Mouse (Mus musculus): ENCODE data around the gene Rhoj. TPM values are rescaled to one million over a fixed set of nuclear protein-coding genes. Genes with fewer than 3 reads are reported as not detected.

Gene Rhoj
- polyA plus RNA-seq, 1 experiment from 2014 or later: 4.1 TPM

- WGBS (ENCODE audit: missing documents): 89% methylated on average over 5 of the region's 5 CpGs
- no peaks in the 10 kb centered on the region for H3K79me2 ChIP-seq (ENCODE audit: inconsistent target)
- H3K36me3 ChIP-seq (ENCODE audit: inconsistent target): no peaks in the 10 kb centered on the region
- H3K27ac ChIP-seq: no peak overlapping the region
- no peak overlapping the region for H3K4me3 ChIP-seq (ENCODE audit: inconsistent target)
These were observed 51.9 kb downstream of the Rhoj start for GRCm38 (mm10) chr12:75359921-75360482.

GRCm38 (mm10) chr12:75362456-75362855 lies 54.3 kb downstream of the Rhoj start:
- no peak overlapping the region for H3K4me3 ChIP-seq (ENCODE audit: inconsistent target)
- H3K79me2 ChIP-seq (ENCODE audit: inconsistent target): no peaks in the 10 kb centered on the region
- WGBS (ENCODE audit: missing documents): 95% methylated on average over 16 of the region's 16 CpGs
- H3K36me3 ChIP-seq (ENCODE audit: inconsistent target): no peaks in the 10 kb centered on the region
- no peak overlapping the region for H3K27ac ChIP-seq

DNA sequence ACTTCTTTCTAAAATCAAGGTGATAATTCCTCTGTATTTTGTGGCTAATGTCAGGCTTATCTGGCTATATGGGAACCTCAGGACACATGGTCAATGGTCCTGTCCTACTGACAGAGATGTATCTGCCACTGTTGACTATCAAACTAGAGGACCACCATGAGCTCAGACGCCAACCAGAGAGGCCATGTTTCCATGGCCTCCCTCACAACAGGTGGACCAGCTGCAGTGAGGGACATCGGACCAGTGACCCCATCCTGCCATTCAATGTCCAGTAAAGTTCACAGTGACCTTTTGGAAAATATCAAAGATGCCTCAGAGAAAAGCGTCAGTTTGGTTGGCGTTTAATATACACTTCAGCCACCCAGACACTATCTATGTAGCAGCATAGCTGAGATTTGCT lies 56.3 kb downstream of the Rhoj start:
- Histone ChIP-seq H3K27ac (no peak overlapping the region), H3K36me3 (ENCODE audit: inconsistent target) (no peaks in the 10 kb centered on the region), H3K79me2 (ENCODE audit: inconsistent target) (no peaks in the 10 kb centered on the region), H3K4me3 (ENCODE audit: inconsistent target) (no peak overlapping the region)
- WGBS (ENCODE audit: missing documents): 96% methylated on average over 4 of the region's 4 CpGs

DNA sequence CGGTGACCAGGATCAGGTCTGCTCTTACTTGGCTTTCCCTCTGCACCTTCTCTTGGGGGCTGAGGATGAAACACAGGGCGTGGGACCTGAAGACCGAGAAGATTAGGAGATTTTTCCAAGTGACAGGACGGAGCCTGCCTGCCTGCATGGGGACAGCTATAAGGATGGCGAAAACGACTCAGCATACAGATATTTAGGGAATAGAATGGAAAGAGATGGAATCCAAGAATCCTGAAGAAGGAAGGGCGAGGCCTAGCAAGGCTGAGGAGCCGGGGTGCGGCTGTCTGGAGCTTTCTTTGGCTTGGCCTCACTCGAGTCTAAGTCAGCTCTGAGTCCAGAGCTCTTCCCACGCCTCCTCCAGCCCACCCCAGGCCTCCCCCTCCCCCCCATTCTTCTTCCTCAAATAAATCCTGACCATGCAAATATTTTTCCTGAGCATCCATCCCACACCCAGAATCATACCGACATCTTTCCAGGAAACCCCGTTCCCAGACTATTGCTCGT lies 57.6 kb downstream of the Rhoj start:
- 95% methylated on average over 14 of the region's 14 CpGs for WGBS (ENCODE audit: missing documents)
- no peaks in the 10 kb centered on the region for H3K36me3 ChIP-seq (ENCODE audit: inconsistent target)
- no peak overlapping the region for H3K4me3 ChIP-seq (ENCODE audit: inconsistent target)
- no peak overlapping the region for H3K27ac ChIP-seq
- H3K79me2 ChIP-seq (ENCODE audit: inconsistent target): no peaks in the 10 kb centered on the region

- H3K36me3 ChIP-seq (ENCODE audit: inconsistent target): no peaks in the 10 kb centered on the region
- 96% methylated on average over 6 of the region's 6 CpGs for WGBS (ENCODE audit: missing documents)
- no peak overlapping the region for H3K4me3 ChIP-seq (ENCODE audit: inconsistent target)
- no peaks in the 10 kb centered on the region for H3K79me2 ChIP-seq (ENCODE audit: inconsistent target)
- H3K27ac ChIP-seq: no peak overlapping the region
These were observed 59.2 kb downstream of the Rhoj start for GRCm38 (mm10) chr12:75367371-75367770.

- Histone ChIP-seq H3K36me3 (ENCODE audit: inconsistent target) (no peaks in the 10 kb centered on the region), H3K27ac (no peak overlapping the region), H3K4me3 (ENCODE audit: inconsistent target) (no peak overlapping the region), H3K79me2 (ENCODE audit: inconsistent target) (no peaks in the 10 kb centered on the region)
- WGBS (ENCODE audit: missing documents): 93% methylated on average over 5 of the region's 5 CpGs
These were observed 60.4 kb downstream of the Rhoj start for GRCm38 (mm10) chr12:75368527-75368926.

DNA sequence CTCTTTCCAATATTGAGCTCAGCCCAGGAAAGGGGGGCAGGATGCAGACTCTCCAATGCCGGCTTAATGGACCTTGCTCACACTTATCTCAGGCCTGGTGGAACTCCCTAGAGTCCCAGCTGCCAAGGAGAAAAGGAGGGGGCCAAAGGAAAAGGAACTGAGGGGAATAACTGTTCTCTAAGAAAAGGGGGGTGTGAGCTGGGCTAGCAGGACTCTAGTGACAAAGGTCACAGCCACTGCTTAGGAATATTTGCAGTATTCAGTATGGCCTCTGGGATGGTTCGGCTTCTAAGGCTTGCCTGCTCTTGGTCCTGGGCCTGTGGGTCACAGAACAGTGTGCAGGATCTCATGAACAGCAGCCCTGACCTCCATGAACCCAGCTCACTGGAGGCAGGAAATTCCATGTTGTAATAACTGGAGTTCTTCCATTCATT lies 61.3 kb downstream of the Rhoj start:
- H3K27ac ChIP-seq: no peak overlapping the region
- H3K79me2 ChIP-seq (ENCODE audit: inconsistent target): no peaks in the 10 kb centered on the region
- no peaks in the 10 kb centered on the region for H3K36me3 ChIP-seq (ENCODE audit: inconsistent target)
- no peak overlapping the region for H3K4me3 ChIP-seq (ENCODE audit: inconsistent target)
- 82% methylated on average over 2 of the region's 2 CpGs for WGBS (ENCODE audit: missing documents)

DNA sequence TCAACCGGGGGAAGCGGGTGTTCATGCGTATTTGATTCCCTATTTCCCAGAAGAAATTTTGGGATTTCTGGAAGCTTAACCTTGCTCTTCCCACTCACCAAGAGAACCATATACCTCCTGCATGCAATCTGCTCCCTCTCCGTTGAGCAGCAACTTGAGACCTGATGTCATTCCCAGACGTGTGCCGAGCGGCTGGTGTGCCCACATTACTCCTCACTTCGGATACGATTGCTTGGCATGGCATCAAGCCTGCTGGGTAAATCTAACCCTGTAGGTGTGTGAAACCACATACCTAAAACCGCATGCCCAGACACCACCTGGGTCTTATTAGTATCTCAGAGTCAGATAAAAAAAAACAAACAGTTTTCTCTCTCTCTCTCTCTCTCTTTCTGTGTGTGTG lies 66.3 kb downstream of the Rhoj start:
- Histone ChIP-seq H3K36me3 (ENCODE audit: inconsistent target) (no peaks in the 10 kb centered on the region), H3K4me3 (ENCODE audit: inconsistent target) (no peak overlapping the region), H3K27ac (no peak overlapping the region), H3K79me2 (ENCODE audit: inconsistent target) (no peaks in the 10 kb centered on the region)
- 97% methylated on average over 10 of the region's 10 CpGs for WGBS (ENCODE audit: missing documents)

GRCm38 (mm10) chr12:75375060-75375459 lies 66.9 kb downstream of the Rhoj start:
- Histone ChIP-seq H3K27ac (no peak overlapping the region), H3K4me3 (ENCODE audit: inconsistent target) (no peak overlapping the region), H3K79me2 (ENCODE audit: inconsistent target) (no peaks in the 10 kb centered on the region), H3K36me3 (ENCODE audit: inconsistent target) (no peaks in the 10 kb centered on the region)
- 95% methylated on average over 12 of the region's 12 CpGs for WGBS (ENCODE audit: missing documents)

DNA sequence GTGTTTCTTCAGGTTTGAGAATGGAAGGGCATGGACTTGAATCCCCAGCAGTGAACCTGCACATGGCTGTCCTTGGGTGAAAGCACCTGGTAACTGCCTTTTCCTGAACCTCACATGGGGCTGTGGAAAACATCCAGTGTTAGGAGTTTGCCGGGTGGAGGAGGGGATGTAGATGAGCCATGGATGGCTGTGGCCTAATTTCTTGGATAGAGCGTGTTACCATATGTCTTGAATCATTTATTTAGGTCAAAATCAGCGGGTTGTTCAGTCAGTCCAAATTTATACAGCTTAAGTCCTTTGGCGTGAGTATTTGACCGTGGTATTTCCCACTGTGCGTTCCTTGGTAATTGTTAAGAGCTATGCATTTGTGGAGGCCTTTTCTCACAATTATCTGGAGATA lies 68.0 kb downstream of the Rhoj start:
- Histone ChIP-seq H3K79me2 (ENCODE audit: inconsistent target) (no peaks in the 10 kb centered on the region), H3K27ac (no peak overlapping the region), H3K4me3 (ENCODE audit: inconsistent target) (no peak overlapping the region), H3K36me3 (ENCODE audit: inconsistent target) (no peaks in the 10 kb centered on the region)
- WGBS (ENCODE audit: missing documents): 90% methylated on average over 6 of the region's 6 CpGs

GRCm38 (mm10) chr12:75386731-75387130 lies 78.6 kb downstream of the Rhoj start:
- H3K79me2 ChIP-seq (ENCODE audit: inconsistent target): no peaks in the 10 kb centered on the region
- no peak overlapping the region for H3K4me3 ChIP-seq (ENCODE audit: inconsistent target)
- 95% methylated on average over 9 of the region's 9 CpGs for WGBS (ENCODE audit: missing documents)
- no peaks in the 10 kb centered on the region for H3K36me3 ChIP-seq (ENCODE audit: inconsistent target)
- no peak overlapping the region for H3K27ac ChIP-seq

GRCm38 (mm10) chr12:75387156-75387555 lies 79.0 kb downstream of the Rhoj start:
- Histone ChIP-seq H3K27ac (no peak overlapping the region), H3K36me3 (ENCODE audit: inconsistent target) (no peaks in the 10 kb centered on the region), H3K4me3 (ENCODE audit: inconsistent target) (no peak overlapping the region), H3K79me2 (ENCODE audit: inconsistent target) (no peaks in the 10 kb centered on the region)
- WGBS (ENCODE audit: missing documents): 74% methylated on average over 8 of the region's 8 CpGs

- Histone ChIP-seq H3K36me3 (ENCODE audit: inconsistent target) (no peaks in the 10 kb centered on the region), H3K27ac (no peak overlapping the region), H3K79me2 (ENCODE audit: inconsistent target) (no peaks in the 10 kb centered on the region), H3K4me3 (ENCODE audit: inconsistent target) (no peak overlapping the region)
- 89% methylated on average over 15 of the region's 15 CpGs for WGBS (ENCODE audit: missing documents)
These were observed 79.7 kb downstream of the Rhoj start for GRCm38 (mm10) chr12:75387846-75388245.

DNA sequence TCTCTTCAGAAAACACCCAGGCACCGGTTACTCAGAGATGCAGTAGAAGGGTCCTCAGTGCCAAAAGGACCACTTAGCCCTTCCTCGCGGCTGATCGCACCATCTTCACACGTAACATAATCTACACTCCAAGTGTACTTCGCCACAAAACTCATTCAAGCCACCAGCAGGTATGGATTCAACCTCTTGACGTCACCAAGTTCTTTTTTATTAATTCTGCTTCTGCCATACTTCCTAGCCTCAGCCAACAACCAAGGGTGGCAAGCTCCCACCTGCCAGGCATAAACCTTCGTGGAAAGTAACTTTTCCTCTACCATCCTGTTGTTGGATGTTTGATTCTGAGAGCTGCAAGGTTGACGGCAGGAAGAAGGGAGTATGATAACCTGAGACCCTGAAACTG lies 80.4 kb downstream of the Rhoj start:
- 88% methylated on average over 9 of the region's 9 CpGs for WGBS (ENCODE audit: missing documents)
- H3K4me3 ChIP-seq (ENCODE audit: inconsistent target): no peak overlapping the region
- no peaks in the 10 kb centered on the region for H3K79me2 ChIP-seq (ENCODE audit: inconsistent target)
- no peaks in the 10 kb centered on the region for H3K36me3 ChIP-seq (ENCODE audit: inconsistent target)
- no peak overlapping the region for H3K27ac ChIP-seq

- WGBS (ENCODE audit: missing documents): 57% methylated on average over 20 of the region's 20 CpGs
- Histone ChIP-seq H3K36me3 (ENCODE audit: inconsistent target) (no peaks in the 10 kb centered on the region), H3K4me3 (ENCODE audit: inconsistent target) (no peak overlapping the region), H3K27ac (no peak overlapping the region), H3K79me2 (ENCODE audit: inconsistent target) (no peaks in the 10 kb centered on the region)
These were observed 81.4 kb downstream of the Rhoj start for GRCm38 (mm10) chr12:75389308-75390135.

All from macrophage (primary cell).